Mouse (Mus musculus): ENCODE measurements around the gene Nt5c2. TPM values are rescaled to one million over a fixed set of nuclear protein-coding genes. Genes with fewer than 3 reads are reported as not detected.

Gene Nt5c2
- polyA plus RNA-seq, 1 experiment from 2014 or later = 85.0 TPM

- H3K9ac ChIP-seq = no peak overlapping the region
- H3K27ac ChIP-seq (replicated peaks) = no peak overlapping the region
- H3K27me3 ChIP-seq = no peaks in the 10 kb centered on the region
- ATAC-seq (ENCODE audit: low read depth) = no peak
- H3K36me3 ChIP-seq = 0 out of 2 replicates have a peak, but pooled peaks cover 4% of the 10 kb centered on the region
- whole genome bisulfite sequencing = 86% methylated on average over 4 of the region's 4 CpGs
- no peak overlapping the region for H3K4me3 ChIP-seq
- H3K4me2 ChIP-seq = no peak overlapping the region
- H3K4me1 ChIP-seq (replicated peaks) = peaks cover 10% of the 10 kb centered on the region; the same call in 1 of the 2 replicates
- H3K9me3 ChIP-seq = no peaks in the 10 kb centered on the region
Measured at GRCm38 (mm10) chr19:46905971-46906370, 109.0 kb downstream of the Nt5c2 start.

DNA sequence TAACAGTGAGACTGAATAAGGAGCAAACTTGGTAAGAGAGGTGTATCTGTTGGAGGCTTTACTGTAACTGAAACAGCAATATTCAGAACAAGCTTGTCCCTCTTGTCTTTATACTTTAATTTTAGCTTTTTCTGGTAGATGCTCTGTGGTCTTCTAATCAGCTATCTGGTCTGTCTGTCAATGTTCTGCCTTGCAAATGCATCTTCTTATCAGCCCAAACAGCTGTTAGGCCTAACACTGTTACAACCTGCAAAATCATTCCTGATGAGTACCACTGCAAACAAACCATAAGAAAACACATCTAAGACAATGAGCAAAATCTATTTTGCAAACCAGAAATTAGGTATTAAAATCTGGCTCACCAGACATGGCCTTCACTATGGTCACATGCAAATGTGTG, 109.6 kb downstream of the Nt5c2 start:
- Histone ChIP-seq H3K27ac (replicated peaks) (no peak overlapping the region), H3K9ac (no peak overlapping the region), H3K27me3 (no peaks in the 10 kb centered on the region), H3K9me3 (no peaks in the 10 kb centered on the region), H3K4me1 (replicated peaks) (peaks cover 10% of the 10 kb centered on the region; the same call in 1 of the 2 replicates), H3K4me3 (no peak overlapping the region), H3K4me2 (no peak overlapping the region), H3K36me3 (0 out of 2 replicates have a peak, but pooled peaks cover 4% of the 10 kb centered on the region)
- ATAC-seq (ENCODE audit: low read depth) = no peak

DNA sequence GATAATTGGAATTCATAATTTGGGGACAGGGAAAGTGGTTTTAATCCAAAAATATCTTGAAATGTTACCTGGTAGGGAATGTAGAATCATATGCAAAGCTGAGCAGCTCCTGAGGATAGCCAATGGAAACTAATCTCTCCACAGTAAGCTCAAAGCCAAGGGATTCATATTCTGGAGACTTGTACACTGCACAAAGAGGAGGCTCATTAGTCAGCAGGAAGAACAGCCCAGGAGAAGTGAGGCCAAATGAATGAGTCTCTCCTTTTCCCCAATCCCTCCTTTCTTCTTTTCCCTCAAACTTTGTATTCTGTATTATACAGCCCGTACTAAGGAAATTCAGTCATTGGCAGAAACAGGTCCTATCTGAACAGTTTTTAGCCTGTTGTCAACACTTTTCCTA, 110.0 kb downstream of the Nt5c2 start:
- WGBS = 100% methylated on average over 1 of the region's 1 CpGs
- no peak overlapping the region for H3K4me3 ChIP-seq
- H3K36me3 ChIP-seq = 0 out of 2 replicates have a peak, but pooled peaks cover 4% of the 10 kb centered on the region
- H3K9me3 ChIP-seq = no peaks in the 10 kb centered on the region
- no peak overlapping the region for H3K9ac ChIP-seq
- peaks cover 10% of the 10 kb centered on the region; the same call in 1 of the 2 replicates for H3K4me1 ChIP-seq (replicated peaks)
- H3K27ac ChIP-seq (replicated peaks) = no peak overlapping the region
- H3K27me3 ChIP-seq = no peaks in the 10 kb centered on the region
- H3K4me2 ChIP-seq = no peak overlapping the region
- no peak for ATAC-seq (ENCODE audit: low read depth)

- no peak overlapping the region for H3K27ac ChIP-seq (replicated peaks)
- 0 out of 2 replicates have a peak, but pooled peaks cover 4% of the 10 kb centered on the region for H3K4me1 ChIP-seq (replicated peaks)
- H3K4me2 ChIP-seq = no peak overlapping the region
- H3K9ac ChIP-seq = no peak overlapping the region
- no peak overlapping the region for H3K4me3 ChIP-seq
- no peaks in the 10 kb centered on the region for H3K27me3 ChIP-seq
- peaks cover 11% of the 10 kb centered on the region for H3K36me3 ChIP-seq
- H3K9me3 ChIP-seq = no peaks in the 10 kb centered on the region
- WGBS = 92% methylated on average over 5 of the region's 5 CpGs
- ATAC-seq (ENCODE audit: low read depth) = no peak
Measured at GRCm38 (mm10) chr19:46903379-46903778, 111.6 kb downstream of the Nt5c2 start.

GRCm38 (mm10) chr19:46901323-46901722, 113.6 kb downstream of the Nt5c2 start:
- no peaks in the 10 kb centered on the region for H3K4me1 ChIP-seq (replicated peaks)
- no peak for ATAC-seq (ENCODE audit: low read depth)
- 89% methylated on average over 5 of the region's 5 CpGs for WGBS

GRCm38 (mm10) chr19:46900786-46901185, 114.2 kb downstream of the Nt5c2 start:
- Histone ChIP-seq H3K27ac (replicated peaks) (no peak overlapping the region), H3K4me3 (no peak overlapping the region), H3K4me1 (replicated peaks) (no peaks in the 10 kb centered on the region), H3K36me3 (peaks cover 24% of the 10 kb centered on the region), H3K9me3 (peaks cover 8% of the 10 kb centered on the region; the same call in 1 of the 2 replicates), H3K9ac (no peak overlapping the region), H3K4me2 (no peak overlapping the region), H3K27me3 (no peaks in the 10 kb centered on the region)
- WGBS = 98% methylated on average over 6 of the region's 6 CpGs
- no peak for ATAC-seq (ENCODE audit: low read depth)

More at GRCm38 (mm10) chr19:46901323-46901722, 113.6 kb downstream of the Nt5c2 start:
- no peak overlapping the region for H3K9ac ChIP-seq
- no peaks in the 10 kb centered on the region for H3K27me3 ChIP-seq
- H3K27ac ChIP-seq (replicated peaks) = no peak overlapping the region
- peaks cover 24% of the 10 kb centered on the region for H3K36me3 ChIP-seq
- no peak overlapping the region for H3K4me3 ChIP-seq
- H3K9me3 ChIP-seq = peaks cover 8% of the 10 kb centered on the region; the same call in 1 of the 2 replicates
- H3K4me2 ChIP-seq = no peak overlapping the region

DNA sequence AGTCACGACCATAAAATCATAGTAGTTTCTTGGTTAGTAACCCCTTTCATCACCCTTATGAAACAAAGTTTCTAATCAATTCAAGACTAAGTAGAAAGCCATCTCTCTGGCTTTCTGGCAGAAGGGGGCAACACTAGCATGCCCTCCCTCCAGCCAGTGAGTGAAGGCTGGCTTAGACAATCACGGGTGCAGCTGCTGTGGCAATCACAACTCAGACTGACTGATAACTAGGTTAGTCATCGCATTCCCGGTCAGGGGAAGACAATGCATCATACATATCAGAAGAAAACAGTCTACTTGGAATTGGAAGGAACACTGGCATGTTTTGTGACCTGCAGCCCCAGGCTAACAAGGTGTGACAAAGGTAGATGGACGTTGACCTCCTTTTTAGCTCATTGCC, 115.1 kb downstream of the Nt5c2 start:
- no peak overlapping the region for H3K4me2 ChIP-seq
- H3K36me3 ChIP-seq = peaks cover 24% of the 10 kb centered on the region
- H3K27me3 ChIP-seq = no peaks in the 10 kb centered on the region
- WGBS = 85% methylated on average over 5 of the region's 5 CpGs
- no peak overlapping the region for H3K27ac ChIP-seq (replicated peaks)
- H3K9me3 ChIP-seq = peaks cover 8% of the 10 kb centered on the region; the same call in 1 of the 2 replicates
- H3K4me1 ChIP-seq (replicated peaks) = no peaks in the 10 kb centered on the region
- H3K4me3 ChIP-seq = no peak overlapping the region
- ATAC-seq (ENCODE audit: low read depth) = no peak
- H3K9ac ChIP-seq = no peak overlapping the region

DNA sequence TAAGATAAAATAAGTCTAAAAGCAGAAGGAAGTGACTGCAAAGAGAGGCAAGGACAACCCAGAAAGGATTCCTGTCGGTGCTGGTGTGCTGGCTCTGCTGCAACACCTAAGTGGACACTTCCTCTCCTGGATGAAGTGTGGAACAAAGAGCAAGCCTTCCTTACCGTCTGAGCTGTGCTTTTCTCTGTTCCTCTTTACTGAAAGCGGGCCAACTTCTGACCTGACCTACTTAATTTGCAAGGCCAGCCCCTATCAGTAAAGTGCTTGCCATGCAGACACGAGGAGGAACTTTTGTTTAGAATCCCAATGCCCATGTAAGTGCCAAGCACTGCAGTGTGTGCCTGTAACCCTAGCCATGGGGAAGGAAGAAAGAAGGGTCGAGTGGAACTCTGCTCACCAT, 115.6 kb downstream of the Nt5c2 start:
- Histone ChIP-seq H3K27ac (replicated peaks) (no peak overlapping the region), H3K4me1 (replicated peaks) (no peaks in the 10 kb centered on the region), H3K4me2 (no peak overlapping the region), H3K27me3 (no peaks in the 10 kb centered on the region), H3K9ac (no peak overlapping the region), H3K9me3 (peaks cover 8% of the 10 kb centered on the region; the same call in 1 of the 2 replicates), H3K4me3 (no peak overlapping the region), H3K36me3 (peaks cover 26% of the 10 kb centered on the region)
- ATAC-seq (ENCODE audit: low read depth) = no peak
- 70% methylated on average over 5 of the region's 5 CpGs for WGBS

GRCm38 (mm10) chr19:46898222-46898621, 116.7 kb downstream of the Nt5c2 start:
- Histone ChIP-seq H3K36me3 (peaks cover 34% of the 10 kb centered on the region), H3K27ac (replicated peaks) (no peak overlapping the region), H3K4me3 (no peak overlapping the region), H3K27me3 (no peaks in the 10 kb centered on the region), H3K4me2 (no peak overlapping the region), H3K9me3 (peaks cover 8% of the 10 kb centered on the region; the same call in 1 of the 2 replicates), H3K9ac (no peak overlapping the region), H3K4me1 (replicated peaks) (no peaks in the 10 kb centered on the region)
- no peak for ATAC-seq (ENCODE audit: low read depth)
- WGBS = 88% methylated on average over 5 of the region's 5 CpGs

DNA sequence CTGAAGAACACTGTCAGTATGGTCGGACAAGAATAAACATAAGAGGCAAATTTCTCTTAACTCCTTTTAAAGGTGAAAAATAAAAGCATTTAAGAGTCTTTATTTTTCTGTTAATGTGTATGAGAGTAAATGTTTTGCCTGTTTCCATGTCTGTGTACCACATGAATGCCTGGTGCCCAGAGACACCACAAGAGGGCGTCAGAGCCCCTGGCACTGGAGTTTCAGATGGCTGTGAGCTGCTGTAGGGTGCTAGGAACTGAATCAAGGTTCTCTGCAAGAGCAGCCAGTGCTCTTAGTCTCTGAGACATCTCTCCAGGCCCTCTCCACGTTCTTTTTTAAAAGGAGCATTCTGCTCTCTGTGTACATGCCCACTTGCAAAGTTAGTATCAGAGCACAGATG, 117.8 kb downstream of the Nt5c2 start:
- 91% methylated on average over 3 of the region's 3 CpGs for WGBS
- H3K9ac ChIP-seq = no peak overlapping the region
- H3K4me3 ChIP-seq = no peak overlapping the region
- ATAC-seq (ENCODE audit: low read depth) = no peak
- no peak overlapping the region for H3K27ac ChIP-seq (replicated peaks)
- H3K4me1 ChIP-seq (replicated peaks) = no peaks in the 10 kb centered on the region
- peaks cover 8% of the 10 kb centered on the region; the same call in 1 of the 2 replicates for H3K9me3 ChIP-seq
- H3K27me3 ChIP-seq = no peaks in the 10 kb centered on the region
- peaks cover 39% of the 10 kb centered on the region for H3K36me3 ChIP-seq
- no peak overlapping the region for H3K4me2 ChIP-seq

GRCm38 (mm10) chr19:46893484-46893883, 121.5 kb downstream of the Nt5c2 start:
- no peak overlapping the region for H3K4me2 ChIP-seq
- H3K27me3 ChIP-seq = no peaks in the 10 kb centered on the region
- no peak overlapping the region for H3K4me3 ChIP-seq
- no peak overlapping the region for H3K27ac ChIP-seq (replicated peaks)
- 91% methylated on average over 7 of the region's 7 CpGs for WGBS
- H3K4me1 ChIP-seq (replicated peaks) = no peaks in the 10 kb centered on the region
- ATAC-seq (ENCODE audit: low read depth) = no peak
- peaks cover 8% of the 10 kb centered on the region; the same call in 1 of the 2 replicates for H3K9me3 ChIP-seq
- peaks cover 70% of the 10 kb centered on the region for H3K36me3 ChIP-seq
- no peak overlapping the region for H3K9ac ChIP-seq

GRCm38 (mm10) chr19:46892856-46893255, 122.1 kb downstream of the Nt5c2 start:
- H3K9me3 ChIP-seq = peaks cover 8% of the 10 kb centered on the region; the same call in 1 of the 2 replicates
- no peak for ATAC-seq (ENCODE audit: low read depth)
- 92% methylated on average over 3 of the region's 3 CpGs for WGBS
- no peak overlapping the region for H3K4me3 ChIP-seq
- H3K27ac ChIP-seq (replicated peaks) = no peak overlapping the region
- peaks cover 70% of the 10 kb centered on the region for H3K36me3 ChIP-seq
- H3K4me1 ChIP-seq (replicated peaks) = no peaks in the 10 kb centered on the region
- H3K9ac ChIP-seq = no peak overlapping the region
- H3K27me3 ChIP-seq = no peaks in the 10 kb centered on the region
- H3K4me2 ChIP-seq = no peak overlapping the region

GRCm38 (mm10) chr19:46890657-46891056, 124.3 kb downstream of the Nt5c2 start:
- Histone ChIP-seq H3K4me3 (no peak overlapping the region), H3K4me2 (no peak overlapping the region), H3K9me3 (no peaks in the 10 kb centered on the region), H3K9ac (no peak overlapping the region), H3K27me3 (no peaks in the 10 kb centered on the region), H3K27ac (replicated peaks) (no peak overlapping the region), H3K4me1 (replicated peaks) (no peaks in the 10 kb centered on the region), H3K36me3 (peaks cover 81% of the 10 kb centered on the region)
- 96% methylated on average over 8 of the region's 8 CpGs for WGBS
- no peak for ATAC-seq (ENCODE audit: low read depth)
